Mouse (Mus musculus) olfactory bulb, adult 2 months (tissue): ENCODE data around the gene Wasf2. TPM values are rescaled to one million over a fixed set of nuclear protein-coding genes. Genes with fewer than 3 reads are reported as not detected.

ENCODE experiments used
- H3K27ac ChIP-seq: fragments of 200-500 bp; 2 replicates; pipeline ENCODE4 v1.5.1; 2012; ENCODE audit warnings: low read depth, low read length; ENCODE audit not compliant: insufficient read depth
- H3K4me1 ChIP-seq: fragments of 200-500 bp; 2 replicates; pipeline ENCODE4 v1.6.1; 2012; ENCODE audit warnings: low read length; ENCODE audit not compliant: control insufficient read depth, insufficient read depth
- H3K4me3 ChIP-seq: fragments of 200-500 bp; 2 replicates; pipeline ENCODE4 v1.5.1; 2012; ENCODE audit warnings: mild to moderate bottlenecking, low read depth, low read length, moderate library complexity; ENCODE audit not compliant: insufficient read depth
- CTCF ChIP-seq: fragments of 200-500 bp; IDR thresholded peaks from 2 replicates; pipeline ENCODE4 v1.5.1; 2012; ENCODE audit warnings: low read depth, mild to moderate bottlenecking, low read length, moderate library complexity; ENCODE audit not compliant: insufficient read depth
- POLR2A ChIP-seq: fragments of 200-500 bp; IDR thresholded peaks from 2 replicates; pipeline ENCODE4 v1.6.1; 2012; ENCODE audit warnings: mild to moderate bottlenecking, low read depth, low read length, moderate library complexity; ENCODE audit not compliant: insufficient read depth
- WGBS: fragments of 180-500 bp; shearing (Covaris S2); methylation state at CpG from one replicate; pipeline ENCODE4 v1.1.7; 2018; 5-methylcytosine and 5-hydroxymethylcytosine counted together
- polyA plus RNA-seq: library from polyadenylated mRNA; stranded (reverse); fragments of >200 nt; gene quantifications from 2 replicates; pipeline ENCODE4 v1.2.4, GENCODE M21; 2012; ENCODE audit warnings: low replicate concordance; ENCODE audit not compliant: missing spikeins, insufficient read depth, insufficient read length

The Wasf2 gene
- polyA plus RNA-seq, 1 experiment: not detected

DNA sequence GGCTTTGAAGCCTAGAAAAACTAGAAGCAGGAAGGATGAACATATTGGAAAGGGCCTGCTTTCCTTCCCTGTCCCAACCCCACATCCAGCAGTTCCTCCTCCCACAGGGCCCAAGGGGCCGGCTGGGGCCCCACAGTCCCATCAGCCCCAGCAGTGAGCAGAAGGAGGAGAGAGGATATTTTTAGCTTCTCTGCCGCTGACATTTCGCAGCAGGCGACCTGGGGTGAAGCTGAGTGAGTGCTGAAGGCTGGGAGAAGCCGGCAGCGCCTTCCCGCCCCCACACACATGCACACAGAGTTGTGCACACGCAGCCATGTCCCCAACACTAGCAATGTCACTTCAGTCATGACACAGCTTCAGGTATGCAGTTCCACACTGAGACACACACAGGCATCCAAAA, 42.5 kb upstream of the Wasf2 start:
- Histone ChIP-seq H3K27ac (peak overlapping the region; percentile 88), H3K4me1 (peaks cover 66% of the 10 kb centered on the region), H3K4me3 (no peak overlapping the region)
- WGBS: 9% methylated on average over 8 of the region's 8 CpGs
- TF ChIP-seq POLR2A: no peak
- TF ChIP-seq CTCF: no peak

DNA sequence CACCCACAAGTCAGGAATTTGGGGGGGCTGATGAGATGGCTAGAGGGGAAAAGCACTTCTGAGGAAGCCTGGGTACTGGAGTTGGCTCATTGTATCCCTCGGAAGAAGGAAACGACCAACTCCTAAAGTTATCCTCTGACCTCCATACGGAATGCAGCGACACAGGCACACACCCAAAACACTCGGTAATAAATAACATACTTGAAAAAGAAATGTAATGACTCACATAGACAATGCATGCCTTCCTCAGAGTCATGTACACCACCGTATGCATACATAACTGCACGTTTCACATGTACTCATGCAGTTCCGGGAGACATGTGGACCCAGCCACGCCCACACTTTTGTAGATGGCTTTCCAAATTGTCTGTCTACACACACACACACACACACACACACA, 41.0 kb upstream of the Wasf2 start:
- Histone ChIP-seq H3K27ac (no peak overlapping the region), H3K4me1 (peaks cover 74% of the 10 kb centered on the region), H3K4me3 (no peak overlapping the region)
- TF ChIP-seq CTCF (no peak), POLR2A (no peak)
- WGBS: 68% methylated on average over 9 of the region's 9 CpGs

DNA sequence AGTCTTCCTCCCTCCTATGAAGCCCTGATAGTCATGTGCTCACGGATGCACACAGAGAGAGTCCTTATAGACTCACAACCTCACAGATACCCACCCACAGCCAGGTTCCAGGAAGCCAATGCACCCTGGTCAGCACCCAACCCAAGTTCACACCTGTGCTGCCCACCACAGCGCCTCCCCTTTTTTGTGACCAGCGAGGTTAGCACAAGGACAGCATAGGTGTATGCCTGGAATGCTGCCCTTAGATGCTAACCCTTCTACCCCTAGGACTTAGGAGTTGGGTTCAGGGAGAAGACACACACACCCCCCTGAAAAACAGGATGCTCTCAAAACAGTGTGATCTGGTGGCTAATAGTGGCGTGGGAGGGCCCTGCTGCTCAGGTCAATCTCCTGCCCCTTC, 40.5 kb upstream of the Wasf2 start:
- Histone ChIP-seq H3K4me1 (peaks cover 71% of the 10 kb centered on the region), H3K27ac (no peak overlapping the region), H3K4me3 (no peak overlapping the region)
- no peak for TF ChIP-seq CTCF
- no peak for TF ChIP-seq POLR2A
- WGBS: 83% methylated on average over 4 of the region's 4 CpGs

DNA sequence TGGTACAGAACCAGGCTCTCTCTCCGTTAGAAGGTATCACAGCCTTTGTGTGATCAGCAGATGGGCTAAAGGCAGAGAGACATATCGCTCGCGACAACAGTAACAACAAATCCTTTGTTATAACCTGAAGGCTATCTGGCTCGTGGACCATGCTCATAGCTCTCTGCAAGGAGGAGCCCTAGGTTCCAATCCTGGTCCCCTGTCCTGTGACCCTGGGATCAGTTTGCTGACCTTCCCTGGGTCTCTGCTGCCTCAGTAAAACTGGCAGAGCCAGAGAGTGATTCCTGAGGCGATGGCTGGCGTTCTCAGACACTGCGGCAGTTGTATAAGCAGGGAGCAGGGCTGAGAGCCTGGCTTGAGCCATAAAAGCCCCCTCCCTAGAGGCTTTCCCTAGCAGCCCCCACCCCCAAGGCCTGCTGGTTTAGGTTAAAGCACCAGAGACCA, 40.0 kb upstream of the Wasf2 start:
- H3K4me3 ChIP-seq: no peak overlapping the region
- H3K27ac ChIP-seq: peak overlapping the region; percentile 31; the same call in 1 of the 2 replicates
- TF ChIP-seq POLR2A (no peak), CTCF (no peak)
- peaks cover 71% of the 10 kb centered on the region for H3K4me1 ChIP-seq
- WGBS: 34% methylated on average over 8 of the region's 8 CpGs

DNA sequence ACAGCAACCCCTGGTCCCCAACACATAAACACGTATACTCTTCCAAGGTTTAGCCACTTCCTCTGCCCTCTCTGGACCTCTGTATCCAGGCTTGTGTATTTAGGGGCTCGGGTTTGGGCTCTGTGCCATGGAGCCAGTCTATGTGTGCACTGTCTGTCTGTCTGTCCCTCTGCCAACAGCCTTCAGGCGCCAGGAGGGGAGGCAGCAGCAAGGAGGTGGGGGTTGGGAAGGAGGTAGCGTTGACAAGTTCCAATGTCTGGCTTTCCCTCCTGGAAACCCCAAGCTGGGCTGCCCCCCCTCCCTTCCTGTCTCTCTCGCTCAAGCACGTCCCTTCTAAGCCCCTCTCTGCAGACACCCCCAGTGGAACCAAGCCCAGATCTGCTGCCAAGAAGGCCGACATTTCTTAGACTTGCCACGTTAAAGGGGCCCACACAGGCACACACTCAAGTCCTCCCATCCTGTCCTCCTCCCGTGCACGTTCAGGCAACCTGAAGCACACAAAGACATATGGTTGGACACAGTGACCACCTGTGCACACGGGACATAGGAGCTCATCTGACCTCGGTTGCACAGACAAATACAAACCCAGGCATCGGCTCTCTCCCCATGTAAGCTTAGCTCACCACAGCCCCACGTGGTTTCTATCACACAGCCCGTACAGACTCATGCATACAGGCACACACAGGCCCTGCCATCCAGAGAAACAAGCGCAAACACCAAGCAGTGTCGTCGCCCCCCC, 39.4 kb upstream of the Wasf2 start:
- peaks cover 70% of the 10 kb centered on the region for H3K4me1 ChIP-seq
- TF ChIP-seq POLR2A: no peak
- TF ChIP-seq CTCF: no peak
- H3K4me3 ChIP-seq: no peak overlapping the region
- H3K27ac ChIP-seq: peak overlapping the region; percentile 31
- WGBS: 14% methylated on average over 18 of the region's 18 CpGs

DNA sequence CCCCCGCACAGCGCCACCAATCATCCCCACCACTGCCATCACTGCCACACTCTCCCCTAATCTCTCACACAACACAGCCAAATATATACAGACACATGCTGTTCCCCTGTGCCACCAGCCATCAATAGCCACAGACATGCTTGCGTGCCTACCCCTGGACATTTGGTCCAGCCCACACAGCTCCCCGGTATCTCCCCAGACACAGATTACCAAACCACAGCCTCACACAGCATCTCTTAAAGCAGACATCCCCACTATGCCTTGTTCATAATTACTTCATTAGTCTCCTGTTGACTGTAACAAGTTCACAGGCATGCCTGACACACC, 38.9 kb upstream of the Wasf2 start:
- no peak overlapping the region for H3K4me3 ChIP-seq
- 39% methylated on average over 4 of the region's 4 CpGs for WGBS
- peak overlapping the region; percentile 95; the same call in 1 of the 2 replicates for H3K27ac ChIP-seq
- TF ChIP-seq POLR2A (no peak), CTCF (no peak)
- H3K4me1 ChIP-seq: peaks cover 65% of the 10 kb centered on the region

DNA sequence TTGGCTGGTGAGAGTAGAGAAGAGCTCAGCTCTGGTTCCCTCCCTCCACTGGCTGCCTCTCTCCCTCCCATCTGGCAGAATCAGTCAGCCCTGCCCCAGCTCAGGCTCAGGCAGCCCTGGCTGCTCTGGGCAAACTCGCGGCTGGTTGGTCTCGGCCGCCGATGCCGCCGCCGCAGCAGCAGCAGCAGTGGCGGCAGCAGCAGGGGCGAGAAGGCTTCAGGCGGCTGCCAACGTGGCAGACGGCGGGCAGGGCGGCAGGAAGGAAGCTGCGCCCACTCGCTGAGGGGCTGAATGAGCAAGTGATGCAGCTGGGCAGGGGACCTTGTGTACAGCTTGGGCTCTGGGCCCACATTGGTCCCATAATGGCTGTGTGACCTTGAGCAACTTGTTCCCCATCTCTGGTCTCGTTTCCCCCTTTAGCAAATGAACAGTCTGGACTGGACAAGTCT, 37.8 kb upstream of the Wasf2 start:
- under 1% methylated on average over 18 of the region's 18 CpGs for WGBS
- peaks cover 60% of the 10 kb centered on the region for H3K4me1 ChIP-seq
- H3K4me3 ChIP-seq: peak overlapping the region; percentile 1; the same call in 1 of the 2 replicates
- TF ChIP-seq CTCF (no peak), POLR2A (peak; percentile 38; the same call in 1 of the 2 replicates)
- H3K27ac ChIP-seq: peak overlapping the region; percentile 95

DNA sequence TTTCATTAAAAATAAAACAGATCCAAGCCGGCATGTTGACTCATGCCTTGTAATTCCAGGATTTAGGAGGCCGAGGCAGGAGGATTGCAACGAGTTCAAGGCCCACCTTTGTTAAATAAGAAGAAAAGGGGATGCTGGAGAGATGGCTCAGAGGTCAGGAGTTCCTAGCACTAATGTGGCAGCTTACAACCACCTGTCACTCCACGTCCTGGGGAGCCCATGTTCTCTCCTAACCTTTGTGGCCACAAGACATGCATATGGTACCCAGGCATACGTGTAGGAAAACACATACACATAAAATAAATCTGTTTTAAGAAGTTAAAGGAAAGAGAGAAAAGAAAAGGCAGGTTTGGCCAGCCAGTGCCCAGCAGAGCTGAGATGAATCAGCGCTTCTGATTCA, 37.2 kb upstream of the Wasf2 start:
- TF ChIP-seq CTCF: no peak
- TF ChIP-seq POLR2A: no peak
- H3K4me1 ChIP-seq: peaks cover 54% of the 10 kb centered on the region
- no peak overlapping the region for H3K4me3 ChIP-seq
- WGBS: 55% methylated on average over 6 of the region's 6 CpGs
- H3K27ac ChIP-seq: peak overlapping the region; percentile 95

DNA sequence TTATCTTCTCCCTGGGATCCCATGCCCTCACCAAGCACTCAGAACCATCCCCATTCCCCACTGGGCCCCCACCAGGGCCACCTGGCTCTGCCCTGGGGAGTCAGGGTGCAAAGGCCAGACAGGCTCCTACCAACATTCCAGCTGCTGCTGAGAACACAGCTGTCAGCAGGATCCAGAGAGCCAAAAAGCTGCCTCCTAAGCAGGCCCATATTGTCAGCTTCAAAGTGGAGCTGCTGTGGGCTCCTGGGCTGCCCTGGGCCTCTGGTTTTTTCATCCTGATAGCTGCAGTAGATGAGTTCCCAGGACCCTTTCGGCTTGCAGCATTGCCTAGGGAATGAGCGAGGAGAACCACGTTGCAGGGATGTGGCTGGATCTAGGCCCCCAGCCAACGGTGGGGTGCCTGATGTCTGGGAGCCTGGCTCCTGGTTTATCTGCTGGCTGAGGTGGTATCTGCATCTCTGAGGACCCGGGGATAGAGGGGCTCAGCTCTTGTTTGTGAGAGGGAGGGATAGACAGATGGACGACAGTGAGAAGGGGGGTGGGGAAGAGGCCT, 36.7 kb upstream of the Wasf2 start:
- Histone ChIP-seq H3K4me3 (no peak overlapping the region), H3K27ac (peak overlapping the region; percentile 58), H3K4me1 (peaks cover 52% of the 10 kb centered on the region)
- TF ChIP-seq POLR2A (no peak), CTCF (no peak)
- 30% methylated on average over 6 of the region's 6 CpGs for WGBS
